Mouse (Mus musculus): Measurements from ENCODE around the gene H2-Aa.

DNA sequence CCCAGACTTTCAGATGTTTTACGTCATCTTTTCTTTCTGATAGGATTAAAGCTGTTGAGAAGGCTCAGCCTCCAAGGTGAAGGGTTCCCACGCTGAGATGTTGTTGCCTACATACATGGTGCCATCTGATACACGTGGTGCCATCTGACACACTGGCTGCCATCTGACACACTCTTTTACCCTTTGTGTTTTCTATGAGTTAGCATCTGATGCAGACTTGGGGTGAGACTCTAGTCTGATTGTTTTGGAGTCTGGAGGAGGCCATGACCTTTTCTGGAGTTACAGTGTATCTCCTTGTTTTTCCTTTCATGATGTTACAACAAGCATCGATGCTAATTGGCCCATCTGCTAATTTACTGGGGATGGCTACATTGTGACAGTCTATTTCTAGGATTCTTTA is 43.0 kb downstream of the H2-Aa start:
- TF ChIP-seq POLR2A (IDR thresholded peaks at IDR 0.05; ENCODE audit: insufficient read depth, low read depth, low read length) (no peak), CTCF (IDR thresholded peaks at IDR 0.05) (no peak), EP300 (IDR thresholded peaks at IDR 0.05; ENCODE audit: insufficient read depth, low read depth, low read length) (no peak)
